ENCODE assay signal across 8 mouse cellular contexts in genomic region chr2:163016916-163017743, GRCm38 (mm10). TPM values are rescaled to one million over a fixed set of nuclear protein-coding genes. Genes with fewer than 3 reads are reported as not detected.
DNase-seq lines count a peak whose midpoint lies in the region; ATAC-seq and TF ChIP-seq lines count a peak whose summit lies in the region.

TSS of gene Ift52 (plus strand) at chr2:163017354.

- peak within 1 kb of the TSS; percentile 70; the same call in 1 of the 2 replicates for H3K27ac ChIP-seq in forebrain, embryonic 12.5 days
- H3K27ac ChIP-seq in heart, postnatal 0 days (ENCODE audit: low read depth) = peak within 1 kb of the TSS; percentile 51
- peak within 1 kb of the TSS; percentile 59 for H3K27ac ChIP-seq in liver, embryonic 16.5 days (ENCODE audit: low read length)
- peak within 1 kb of the TSS; percentile 59 for H3K27ac ChIP-seq in neural tube, embryonic 13.5 days (replicated peaks)
- peak within 1 kb of the TSS; percentile 95 for H3K27ac ChIP-seq in testis, adult 2 months (ENCODE audit: control insufficient read depth, insufficient read depth, low read depth, low read length)

- TF ChIP-seq POLR2A in testis, adult 2 months (IDR thresholded peaks at IDR 0.05; ENCODE audit: control insufficient read depth, low read depth, low read length) = peak; percentile 95

- H3K9me3 ChIP-seq in E14TG2a.4 (ENCODE audit: low read length) = no peaks in the 10 kb centered on the region
- no peaks in the 10 kb centered on the region for H3K9me3 ChIP-seq in forebrain, embryonic 12.5 days
- no peaks in the 10 kb centered on the region for H3K9me3 ChIP-seq in heart, postnatal 0 days (replicated peaks; ENCODE audit: control insufficient read depth, low read length)
- no peaks in the 10 kb centered on the region for H3K9me3 ChIP-seq in liver, embryonic 16.5 days (replicated peaks; ENCODE audit: control insufficient read depth, low read length)
- no peaks in the 10 kb centered on the region for H3K9me3 ChIP-seq in neural tube, embryonic 13.5 days

- no peak for TF ChIP-seq EP300 in heart, postnatal 0 days (IDR thresholded peaks at IDR 0.05; ENCODE audit: low read depth)

- H3K36me3 ChIP-seq in E14TG2a.4 (ENCODE audit: insufficient read depth, low read length) = peaks cover 5% of the 10 kb centered on the region; the same call in 1 of the 2 replicates
- H3K36me3 ChIP-seq in forebrain, embryonic 12.5 days (replicated peaks) = no peaks in the 10 kb centered on the region
- no peaks in the 10 kb centered on the region for H3K36me3 ChIP-seq in heart, postnatal 0 days (replicated peaks; ENCODE audit: control insufficient read depth, insufficient read depth, low read length)
- H3K36me3 ChIP-seq in liver, embryonic 16.5 days (ENCODE audit: control insufficient read depth, insufficient read depth) = no peaks in the 10 kb centered on the region
- H3K36me3 ChIP-seq in neural tube, embryonic 13.5 days = no peaks in the 10 kb centered on the region
- H3K36me3 ChIP-seq in testis, adult 2 months (ENCODE audit: control insufficient read depth, insufficient read depth, low read length) = no peaks in the 10 kb centered on the region

- peak; percentile 86 for DNase-seq in c-Kit-positive CD71-positive TER-119-positive erythroid progenitor cells, embryonic 14.5 days (ENCODE audit: low spot score)
- DNase-seq in heart, postnatal 0 days (ENCODE audit: low spot score) = peak; percentile 79
- DNase-seq in kidney, postnatal 4 days = peak; percentile 96

- H3K4me2 ChIP-seq in forebrain, embryonic 12.5 days = peak within 1 kb of the TSS; percentile 58
- H3K4me2 ChIP-seq in heart, postnatal 0 days (ENCODE audit: low read depth, low read length) = peak within 1 kb of the TSS; percentile 70
- peak within 1 kb of the TSS; percentile 74 for H3K4me2 ChIP-seq in liver, embryonic 16.5 days (ENCODE audit: low read depth, low read length)
- peak within 1 kb of the TSS; percentile 58 for H3K4me2 ChIP-seq in neural tube, embryonic 13.5 days

- peak; percentile 96 for ATAC-seq in forebrain, embryonic 12.5 days (ENCODE audit: low FRiP score)
- peak; percentile 95 for ATAC-seq in heart, postnatal 0 days (ENCODE audit: insufficient read depth, low read depth)
- ATAC-seq in liver, embryonic 16.5 days (ENCODE audit: low read depth) = peak; percentile 98
- ATAC-seq in neural tube, embryonic 13.5 days (ENCODE audit: low read depth) = peak; percentile 94

- TF ChIP-seq CTCF in E14TG2a.4 (conservative IDR thresholded peaks at IDR 0.05; ENCODE audit: low read length) = no peak
- TF ChIP-seq CTCF in heart, postnatal 0 days (IDR thresholded peaks at IDR 0.05; ENCODE audit: low read depth) = no peak
- no peak for TF ChIP-seq CTCF in testis, adult 2 months (IDR thresholded peaks at IDR 0.05; ENCODE audit: control insufficient read depth, insufficient read depth, insufficient replicate concordance, low read depth, low read length)

- under 1% methylated on average over 57 of the region's 57 CpGs for WGBS in forebrain, embryonic 12.5 days
- WGBS in heart, postnatal 0 days = under 1% methylated on average over 57 of the region's 57 CpGs
- WGBS in liver, embryonic 16.5 days (ENCODE audit: insufficient replicate concordance) = under 1% methylated on average over 57 of the region's 57 CpGs
- under 1% methylated on average over 57 of the region's 57 CpGs for WGBS in neural tube, embryonic 13.5 days

- no peaks in the 10 kb centered on the region for H3K27me3 ChIP-seq in E14TG2a.4 (ENCODE audit: insufficient read depth, low read length)
- 0 out of 2 replicates have a peak, but pooled peaks cover 4% of the 10 kb centered on the region for H3K27me3 ChIP-seq in forebrain, embryonic 12.5 days
- no peaks in the 10 kb centered on the region for H3K27me3 ChIP-seq in heart, postnatal 0 days (ENCODE audit: control insufficient read depth, insufficient read depth, low read length)
- H3K27me3 ChIP-seq in liver, embryonic 16.5 days (ENCODE audit: control insufficient read depth, insufficient read depth, low read depth, low read length) = no peaks in the 10 kb centered on the region
- H3K27me3 ChIP-seq in neural tube, embryonic 13.5 days = peaks cover 6% of the 10 kb centered on the region; the same call in 1 of the 2 replicates
- H3K27me3 ChIP-seq in testis, adult 2 months (ENCODE audit: control insufficient read depth, insufficient read depth, low read length) = no peaks in the 10 kb centered on the region

- H3K4me3 ChIP-seq in E14TG2a.4 (replicated peaks; ENCODE audit: low read length) = peak within 1 kb of the TSS; percentile 94
- peak within 1 kb of the TSS; percentile 65 for H3K4me3 ChIP-seq in forebrain, embryonic 12.5 days (replicated peaks)
- H3K4me3 ChIP-seq in heart, postnatal 0 days (ENCODE audit: low read depth, low read length) = peak within 1 kb of the TSS; percentile 85
- H3K4me3 ChIP-seq in liver, embryonic 16.5 days (ENCODE audit: low read depth, low read length) = peak within 1 kb of the TSS; percentile 99
- peak within 1 kb of the TSS; percentile 75 for H3K4me3 ChIP-seq in neural tube, embryonic 13.5 days
- H3K4me3 ChIP-seq in testis, adult 2 months (ENCODE audit: control insufficient read depth, low read depth, low read length) = peak within 1 kb of the TSS; percentile 100

- peak within 1 kb of the TSS; percentile 65 for H3K9ac ChIP-seq in forebrain, embryonic 12.5 days
- peak within 1 kb of the TSS; percentile 75 for H3K9ac ChIP-seq in heart, postnatal 0 days (replicated peaks; ENCODE audit: low read depth, low read length)
- H3K9ac ChIP-seq in liver, embryonic 16.5 days (ENCODE audit: low read depth, low read length) = peak within 1 kb of the TSS; percentile 89
- H3K9ac ChIP-seq in neural tube, embryonic 13.5 days = peak within 1 kb of the TSS; percentile 86

- H3K4me1 ChIP-seq in E14TG2a.4 (replicated peaks; ENCODE audit: low read depth, low read length) = peaks cover 17% of the 10 kb centered on the region
- peaks cover 11% of the 10 kb centered on the region for H3K4me1 ChIP-seq in forebrain, embryonic 12.5 days
- H3K4me1 ChIP-seq in heart, postnatal 0 days (ENCODE audit: control insufficient read depth, insufficient read depth) = peaks cover 10% of the 10 kb centered on the region
- H3K4me1 ChIP-seq in liver, embryonic 16.5 days (ENCODE audit: control insufficient read depth, low read depth, low read length) = peaks cover 10% of the 10 kb centered on the region
- peaks cover 13% of the 10 kb centered on the region for H3K4me1 ChIP-seq in neural tube, embryonic 13.5 days (replicated peaks)
- H3K4me1 ChIP-seq in testis, adult 2 months (ENCODE audit: control insufficient read depth, insufficient read depth, low read length) = no peaks in the 10 kb centered on the region

RNA-seq across cellular contexts. Expression of gene Ift52, which starts in this region (rescaled TPM):
- polyA plus RNA-seq in forebrain, embryonic 12.5 days (2016; fragmentation: Nextera tagmentation; extraction: Ambion mirVana) = 48.4 and 52.2 TPM in 2 replicates
- total RNA-seq in heart, postnatal 0 days (2014; rRNA removed; ENCODE audit: low replicate concordance) = 15.4 and 18.5 TPM in 2 replicates
- polyA plus RNA-seq in heart, postnatal 0 days (2015; fragmentation: Nextera tagmentation; extraction: Ambion mirVana) = 28.2 and 31.3 TPM in 2 replicates
- polyA plus RNA-seq in liver, embryonic 16.5 days (2015; fragmentation: Nextera tagmentation; extraction: Ambion mirVana) = 15.8 and 16.4 TPM in 2 replicates
- polyA plus RNA-seq in neural tube, embryonic 13.5 days (2015; fragmentation: Nextera tagmentation; extraction: Ambion mirVana) = 41.3 and 43.2 TPM in 2 replicates
- polyA plus RNA-seq in testis, adult 2 months (2012; rRNA removed) = 37.4 and 41.0 TPM in 2 replicates

Comparison
In these comparisons a context has a peak if more than half of its experiments do, and no peak if none do; other contexts are left out.
1. Peak in every context shown above with its lines: DNase-seq, ATAC-seq, H3K4me3 ChIP-seq and H3K27ac ChIP-seq.